Mouse (Mus musculus) cerebellum, adult 2 months (tissue): Measurements from ENCODE around the gene Asap2. TPM values are rescaled to one million over a fixed set of nuclear protein-coding genes. Genes with fewer than 3 reads are reported as not detected.
A peak's percentile ranks its signal among the peaks of the same experiment; 100 is the strongest.
"Not testable (repeated sequence)": the region's sequence is repeated elsewhere in the genome, so short reads cannot be mapped to it uniquely, and the experiment has no call there.

Experiments used
- DNase-seq, 2 experiments: peaks; one replicate each; pipeline ENCODE4 v3.0.0; 2021
- H3K27ac ChIP-seq: fragments of 200-500 bp; 2 replicates; pipeline ENCODE4 v1.5.1; 2012; ENCODE audit warnings: low read length, control low read depth, inconsistent platforms; ENCODE audit not compliant: insufficient read depth
- H3K27me3 ChIP-seq: fragments of 200-500 bp; 2 replicates; pipeline ENCODE4 v1.6.1; 2012; ENCODE audit warnings: inconsistent platforms, mild to moderate bottlenecking, low read length, moderate library complexity; ENCODE audit not compliant: control insufficient read depth, insufficient read depth
- H3K4me1 ChIP-seq: fragments of 200-500 bp; 2 replicates; pipeline ENCODE4 v1.6.1; 2011; ENCODE audit warnings: low read length; ENCODE audit not compliant: control insufficient read depth, insufficient read depth
- H3K4me3 ChIP-seq: fragments of 200-500 bp; replicated peaks from 2 replicates; pipeline ENCODE3; 2011; ENCODE audit warnings: mild to moderate bottlenecking, low read depth, low read length, control low read depth; ENCODE audit not compliant: insufficient read depth
- CTCF ChIP-seq: fragments of 200-500 bp; IDR thresholded peaks from 2 replicates; pipeline ENCODE4 v1.5.1; 2011; ENCODE audit warnings: low read depth, mild to moderate bottlenecking, control low read depth, low read length, moderate library complexity, borderline replicate concordance; ENCODE audit not compliant: insufficient read depth
- WGBS: fragments of 180-500 bp; shearing (Covaris S2); methylation state at CpG from one replicate; pipeline ENCODE4 v1.1.7; 2018; 5-methylcytosine and 5-hydroxymethylcytosine counted together
- polyA plus RNA-seq: library from polyadenylated mRNA; depleted of rRNA; stranded (reverse); fragments of >200 nt; gene quantifications from 2 replicates; pipeline ENCODE4 v1.2.3, GENCODE M21; 2012; rRNA removed

The Asap2 gene
- polyA plus RNA-seq = 27.1 and 28.1 TPM in 2 replicates

DNA sequence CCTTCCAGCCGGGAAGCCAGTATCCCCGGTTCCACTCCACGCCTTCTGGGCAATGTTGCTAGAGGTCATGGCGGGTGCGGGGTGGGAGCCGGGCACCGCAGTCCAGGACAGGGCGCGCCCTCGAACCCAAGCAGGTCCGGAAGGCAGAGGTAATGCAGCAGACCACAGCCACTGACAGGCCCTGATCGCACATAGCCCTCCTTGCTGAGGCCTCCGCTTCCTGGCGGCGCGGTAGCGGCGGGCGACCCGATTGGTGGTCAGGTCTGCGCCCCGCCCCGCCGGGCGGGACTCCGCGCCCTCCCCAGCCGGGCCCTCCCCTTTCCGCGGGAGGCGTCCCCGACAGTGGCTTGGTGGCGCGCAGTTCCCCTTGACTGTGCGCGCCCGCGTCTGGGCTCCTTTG is at the start of gene Asap2:
Gene Asap2, plus strand, starts transcription at position 328 of the 400 bp plus-strand sequence.
- not testable (repeated sequence) for H3K4me3 ChIP-seq, H3K27ac ChIP-seq, H3K4me1 ChIP-seq, H3K27me3 ChIP-seq
- WGBS = 1% methylated on average over 34 of the region's 38 CpGs
- DNase-seq = peak; percentile 23 to 36

DNA sequence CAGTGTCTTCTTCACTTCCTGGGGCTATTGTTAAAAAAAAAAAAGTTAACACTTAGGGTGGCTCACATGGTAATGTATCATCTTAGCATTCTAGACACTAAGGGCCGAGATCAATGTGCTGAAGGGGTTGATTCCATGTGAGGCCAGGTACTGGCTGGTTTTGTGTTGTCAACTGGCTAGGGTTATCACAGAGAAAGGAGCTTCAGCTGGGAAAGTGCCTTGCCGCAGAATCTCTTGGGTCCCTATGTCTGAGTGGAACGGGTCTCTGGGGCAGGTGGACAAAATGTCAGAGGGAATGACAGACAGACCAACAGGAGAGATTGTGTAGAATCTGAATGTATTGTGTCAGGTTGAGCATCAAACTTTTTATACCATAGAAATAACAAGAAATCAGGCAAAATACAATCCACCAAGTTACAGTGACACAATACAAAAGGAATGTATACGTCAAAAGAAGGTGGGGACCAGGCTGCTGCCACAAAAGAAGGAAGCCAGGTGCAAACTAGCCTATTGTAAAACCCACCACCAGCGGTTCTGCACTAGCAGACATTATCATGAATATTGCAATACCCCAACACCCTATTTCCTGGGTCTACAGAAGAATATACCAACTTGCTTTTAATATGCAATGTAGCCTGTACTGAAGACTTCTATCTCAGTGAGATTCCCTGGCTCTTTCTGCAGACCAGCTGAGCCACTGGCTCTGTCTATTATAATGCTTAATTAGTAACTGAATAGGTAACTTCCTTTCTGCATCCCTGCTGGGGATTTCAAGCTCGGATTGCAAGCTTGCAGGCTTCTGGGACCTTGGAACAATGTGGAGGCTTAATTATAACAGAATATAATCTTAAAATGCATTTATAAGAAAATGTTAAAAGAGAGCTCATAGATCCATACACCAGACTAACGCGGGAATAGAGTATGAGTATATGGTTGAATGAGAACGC is 42.9 kb upstream of the Asap2 start:
- H3K27me3 ChIP-seq, DNase-seq, H3K4me3 ChIP-seq, H3K4me1 ChIP-seq, H3K27ac ChIP-seq: not testable (repeated sequence)
- WGBS = 65% methylated on average over 9 of the region's 9 CpGs

DNA sequence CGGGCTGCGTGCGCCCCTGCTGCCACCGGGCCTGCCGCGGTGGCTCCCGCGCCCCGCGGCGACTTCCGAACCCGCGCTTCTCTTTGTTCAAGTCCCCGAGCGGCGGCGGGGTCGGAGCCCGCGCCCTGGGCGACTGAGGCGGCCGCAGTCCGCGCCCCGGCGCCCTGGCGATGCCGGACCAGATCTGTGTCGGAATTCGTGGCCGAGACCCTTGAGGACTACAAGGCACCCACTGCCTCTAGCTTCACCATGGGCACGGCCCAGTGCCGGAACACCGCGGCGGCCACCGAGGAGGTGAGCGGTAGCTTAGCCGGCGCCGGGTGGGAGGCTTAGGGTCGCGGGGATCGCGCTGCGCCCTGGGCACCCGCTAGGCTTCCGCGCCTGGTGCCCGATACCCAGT is 320 bp downstream of the Asap2 start:
- WGBS = 1% methylated on average over 51 of the region's 52 CpGs
- H3K27me3 ChIP-seq = not testable (repeated sequence)
- DNase-seq = peak in 1 of 2 experiments; percentile 6

DNA sequence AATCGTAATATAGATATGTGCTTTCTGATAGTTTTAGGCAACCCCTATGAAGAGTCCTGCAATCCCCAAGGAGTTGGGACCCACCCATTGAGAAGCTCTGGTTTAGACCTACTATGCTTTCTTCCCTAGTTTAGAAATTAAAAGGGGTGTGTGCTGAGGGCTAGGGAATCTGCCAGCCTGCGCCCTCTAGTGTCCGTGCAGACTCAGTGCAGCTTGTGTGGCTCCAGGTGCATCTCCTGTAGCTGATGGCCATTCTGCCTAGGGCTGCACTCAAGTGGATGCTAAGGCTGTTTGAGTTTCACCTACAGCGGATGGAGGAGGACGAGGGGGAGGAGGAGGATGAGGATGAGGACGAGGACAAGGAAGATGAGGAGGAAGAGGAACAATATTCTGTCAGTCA is 40.6 kb downstream of the Asap2 start:
- not testable (repeated sequence) for H3K4me1 ChIP-seq, H3K27ac ChIP-seq, H3K27me3 ChIP-seq, H3K4me3 ChIP-seq
- 58% methylated on average over 6 of the region's 6 CpGs for WGBS
- DNase-seq = peak; percentile 3 to 8

More for the DNA sequence above, 320 bp downstream of the Asap2 start:
- not testable (repeated sequence) for H3K4me1 ChIP-seq, H3K4me3 ChIP-seq, H3K27ac ChIP-seq

DNA sequence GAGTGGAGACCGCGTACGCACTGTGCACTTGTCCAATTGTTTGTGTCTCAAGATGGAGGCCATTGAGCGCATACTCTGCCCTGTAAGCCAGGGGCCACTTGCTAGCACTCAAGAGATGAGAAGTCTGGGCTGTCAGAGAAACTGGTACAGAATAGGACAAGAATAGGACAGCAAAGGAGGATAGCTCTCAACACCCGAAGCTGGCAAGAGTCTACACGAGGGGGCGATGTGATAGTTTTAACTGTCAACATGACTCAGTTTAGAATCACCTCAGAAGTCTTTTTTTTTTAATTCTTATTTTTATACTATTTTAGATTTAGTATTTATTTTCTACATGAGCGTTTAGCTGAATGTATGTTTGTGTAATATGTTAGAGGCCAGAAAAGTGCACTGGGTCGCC is 56.5 kb downstream of the Asap2 start:
- not testable (repeated sequence) for H3K27me3 ChIP-seq, H3K4me3 ChIP-seq, DNase-seq, H3K27ac ChIP-seq, H3K4me1 ChIP-seq
- 95% methylated on average over 9 of the region's 9 CpGs for WGBS

DNA sequence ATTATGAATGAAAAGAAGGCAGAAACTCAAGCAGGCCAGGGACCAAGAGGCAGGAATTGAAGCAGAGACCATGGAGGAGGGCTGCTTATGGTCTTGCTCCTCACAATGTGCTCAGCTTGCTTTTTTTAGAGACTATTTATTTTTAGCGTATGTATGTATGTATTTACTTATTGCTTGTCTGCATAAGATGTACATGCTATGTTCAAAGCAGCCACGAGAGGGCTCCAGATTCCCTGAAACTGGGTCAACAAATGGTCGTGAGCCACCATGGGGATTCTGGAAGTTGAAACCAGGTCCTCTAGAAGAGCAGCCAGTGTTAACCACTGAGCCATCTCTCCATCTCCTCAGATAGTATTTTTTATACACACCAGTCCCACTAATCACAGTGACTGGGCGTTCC is 85.5 kb downstream of the Asap2 start:
- H3K27me3 ChIP-seq, H3K27ac ChIP-seq, H3K4me1 ChIP-seq, H3K4me3 ChIP-seq: not testable (repeated sequence)
- DNase-seq = peak; percentile 59 to 77
- WGBS = 21% methylated on average over 4 of the region's 4 CpGs
- TF ChIP-seq CTCF = peak; percentile 5; the same call in 1 of the 2 replicates

DNA sequence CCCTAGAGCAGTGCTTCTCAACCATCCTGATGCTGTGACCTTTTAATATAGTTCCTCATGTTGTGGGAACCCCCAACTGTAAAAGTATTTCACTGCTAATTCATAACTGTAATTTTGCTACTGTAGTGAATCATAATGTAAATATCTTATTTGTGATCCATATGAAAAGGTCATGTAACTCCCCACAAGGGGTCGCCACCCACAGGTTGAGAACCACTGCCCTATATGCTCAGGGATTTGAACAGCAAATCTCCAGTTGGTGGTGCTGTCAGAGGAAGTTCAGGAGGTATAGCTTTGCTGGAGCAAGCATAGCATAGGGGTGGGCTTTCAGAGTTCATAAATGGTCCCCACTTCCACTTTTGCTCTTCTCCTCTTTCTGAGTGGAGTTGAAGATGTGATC is 99.9 kb downstream of the Asap2 start:
- not testable (repeated sequence) for H3K4me1 ChIP-seq, DNase-seq, H3K27ac ChIP-seq, H3K4me3 ChIP-seq, H3K27me3 ChIP-seq
- WGBS = 41% methylated on average over 1 of the region's 1 CpGs

DNA sequence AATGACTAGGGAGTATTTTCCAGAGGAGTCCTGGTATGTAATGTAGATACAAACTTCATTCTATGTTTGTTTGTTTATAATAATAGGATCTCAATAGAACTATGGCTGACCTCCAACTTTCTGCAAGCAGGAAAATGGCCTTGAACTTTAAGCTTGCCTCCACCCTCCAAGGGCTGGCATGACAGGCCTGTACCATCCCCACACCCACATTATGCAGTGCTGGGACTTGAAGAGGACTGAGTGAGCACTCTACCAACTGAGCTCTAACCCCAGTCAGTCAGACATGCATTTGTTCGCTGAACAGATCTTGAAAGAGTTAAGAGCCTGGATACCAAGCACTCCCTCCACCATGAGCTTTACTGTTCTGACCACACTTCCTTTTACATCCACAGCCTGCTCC is 102.2 kb downstream of the Asap2 start:
- not testable (repeated sequence) for DNase-seq, H3K27ac ChIP-seq, H3K4me3 ChIP-seq, H3K27me3 ChIP-seq, H3K4me1 ChIP-seq
- 88% methylated on average over 1 of the region's 1 CpGs for WGBS

DNA sequence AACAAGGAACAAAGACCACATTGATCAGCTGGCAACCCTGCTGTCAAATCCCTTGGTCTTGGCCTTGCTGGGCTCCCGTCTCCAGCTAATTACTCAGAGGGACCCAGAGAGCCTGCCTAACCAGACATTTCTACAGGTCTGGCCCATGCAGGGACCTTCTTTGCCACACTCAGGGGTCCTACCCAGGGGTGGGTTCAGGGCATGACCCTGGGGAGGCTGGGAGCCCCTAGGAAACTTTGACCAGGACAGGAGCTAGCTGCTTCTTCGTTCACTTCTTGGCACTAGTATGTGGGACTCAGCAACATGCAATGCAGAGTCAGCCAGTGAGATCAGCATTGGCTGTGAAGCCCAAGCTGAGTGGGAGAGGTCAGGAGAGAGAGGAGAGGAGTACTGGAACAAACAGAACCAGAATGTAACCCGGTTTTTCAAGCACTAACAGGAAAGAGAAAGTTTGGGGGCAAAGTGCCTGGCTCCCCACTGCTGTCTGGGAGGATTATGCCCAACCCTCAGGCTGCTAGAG is 107.6 kb downstream of the Asap2 start:
- not testable (repeated sequence) for H3K27ac ChIP-seq, H3K27me3 ChIP-seq, H3K4me3 ChIP-seq, H3K4me1 ChIP-seq, DNase-seq
- WGBS = 35% methylated on average over 3 of the region's 3 CpGs
